In genomic region chr2:167125781-167126180, GRCm38 (mm10) we compare ENCODE assay signal across 12 mouse cellular contexts.
"Had no signal": no experiment of that assay in that cellular context is flagged by ENCODE, and none has a peak within 500 bp of the region (broad histone marks: within the 10 kb centered on the region; RNA-seq: fewer than 3 reads in every experiment).

No protein-coding gene starts in this region.

- H3K36me3 ChIP-seq: limb, embryonic 12.5 days; liver, embryonic 13.5 days; lung, embryonic 15.5 days had no signal

- ATAC-seq: liver, postnatal 0 days had no signal

- H3K9me3 ChIP-seq: limb, embryonic 12.5 days; liver, embryonic 13.5 days; lung, embryonic 15.5 days had no signal

- H3K4me2 ChIP-seq: limb, embryonic 12.5 days; liver, embryonic 13.5 days; lung, embryonic 15.5 days had no signal

- H3K27me3 ChIP-seq: lung, embryonic 15.5 days had no signal

- H3K4me3 ChIP-seq: limb, embryonic 12.5 days; liver, embryonic 13.5 days; lung, embryonic 15.5 days had no signal

- H3K27ac ChIP-seq: limb, embryonic 12.5 days; liver, embryonic 13.5 days; lung, embryonic 15.5 days had no signal

- H3K9ac ChIP-seq: limb, embryonic 12.5 days; liver, embryonic 13.5 days; liver, postnatal 0 days; lung, embryonic 15.5 days had no signal

- DNase-seq: kidney, adult 9 months; kidney, postnatal 10 days; kidney, postnatal 4 days; liver; liver, embryonic 13.5 days; liver, postnatal 0 days; lung, postnatal 36 days; right cerebral cortex, adult 18-20 months; right cerebral cortex, postnatal 25 days; thymus, postnatal 4 days had no signal
